Mouse (Mus musculus) fibroblast of lung, adult 2 months (primary cell): Measurements from ENCODE around the gene Grip1.

Experiments used
- DNase-seq: peaks from one replicate; pipeline ENCODE4 v3.0.0-alpha.2; 2011; ENCODE audit warnings: low read depth

Grip1 gene

GRCm38 (mm10) chr10:119453431-119454105 is at the start of gene Grip1:
TSS of gene Grip1 (plus strand) at chr10:119453830.
- DNase-seq, result no peak

DNA sequence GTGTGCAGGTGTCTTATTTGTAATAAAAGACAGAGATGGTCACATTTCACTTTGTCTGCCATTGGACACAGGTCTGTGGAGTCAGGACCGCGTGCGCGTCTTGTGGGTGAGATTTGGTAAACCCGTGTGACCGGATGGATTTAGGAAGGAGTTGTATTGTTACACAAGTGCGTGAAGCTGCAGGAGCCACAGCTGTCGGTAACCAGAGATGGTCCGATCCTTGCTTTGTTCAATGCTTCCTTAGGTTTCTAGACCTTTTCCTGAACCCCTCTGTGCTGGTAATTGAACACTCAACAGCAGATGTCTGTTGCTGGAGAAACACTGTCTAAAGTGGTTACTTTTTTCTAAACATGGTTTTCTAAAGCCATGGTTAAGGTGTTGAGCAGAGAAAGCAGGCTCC is 48.5 kb upstream of the Grip1 start:
- no peak for DNase-seq

GRCm38 (mm10) chr10:119405612-119406011 is 48.0 kb upstream of the Grip1 start:
- DNase-seq, result no peak

- DNase-seq, result no peak
Measured at GRCm38 (mm10) chr10:119408327-119408726, 45.3 kb upstream of the Grip1 start.

- no peak for DNase-seq
Measured at GRCm38 (mm10) chr10:119413238-119413637, 40.4 kb upstream of the Grip1 start.

- DNase-seq, result no peak
Measured at GRCm38 (mm10) chr10:119415106-119415505, 38.5 kb upstream of the Grip1 start.

GRCm38 (mm10) chr10:119421418-119421817 is 32.2 kb upstream of the Grip1 start:
- no peak for DNase-seq

- no peak for DNase-seq
Measured at GRCm38 (mm10) chr10:119423821-119424534, 29.7 kb upstream of the Grip1 start.

DNA sequence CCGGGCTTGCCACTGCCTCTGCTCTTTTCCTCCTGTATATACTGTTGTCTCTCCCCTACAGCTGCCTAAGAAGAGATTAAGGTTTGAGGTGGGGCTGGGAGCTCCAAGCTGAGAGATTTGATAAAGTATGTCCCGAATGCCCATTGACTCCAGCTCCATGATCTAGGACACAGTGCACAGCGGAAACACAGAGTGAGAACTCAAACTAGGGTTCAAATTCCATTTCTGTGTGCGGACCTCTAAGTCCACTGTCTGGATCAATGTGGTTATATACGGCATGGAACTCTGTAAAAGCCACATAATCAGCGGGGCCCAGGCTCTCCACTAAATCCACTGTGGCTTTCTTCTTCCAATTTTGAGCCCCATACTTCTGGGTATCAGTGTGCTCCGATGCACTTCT is 26.0 kb upstream of the Grip1 start:
- no peak for DNase-seq

DNA sequence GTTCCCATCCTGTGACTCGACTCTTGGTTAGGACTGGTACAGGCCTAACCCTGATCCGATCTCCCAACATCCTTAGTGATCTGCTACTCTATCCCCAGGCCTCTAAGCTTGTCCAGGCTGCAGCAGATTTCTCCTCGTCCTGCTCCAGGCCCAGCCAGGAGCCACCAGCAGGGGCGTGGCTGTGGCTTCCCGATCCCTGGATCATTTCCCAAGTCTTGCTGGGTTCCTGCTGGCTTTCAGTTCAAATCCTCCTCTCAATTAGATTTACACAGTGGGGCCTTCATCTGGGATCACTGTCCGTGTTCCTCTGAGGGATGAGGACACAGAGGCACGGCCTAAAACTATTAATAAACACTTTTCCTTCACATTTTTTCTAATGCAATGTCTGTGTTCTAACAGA is 25.5 kb upstream of the Grip1 start:
- no peak for DNase-seq

DNA sequence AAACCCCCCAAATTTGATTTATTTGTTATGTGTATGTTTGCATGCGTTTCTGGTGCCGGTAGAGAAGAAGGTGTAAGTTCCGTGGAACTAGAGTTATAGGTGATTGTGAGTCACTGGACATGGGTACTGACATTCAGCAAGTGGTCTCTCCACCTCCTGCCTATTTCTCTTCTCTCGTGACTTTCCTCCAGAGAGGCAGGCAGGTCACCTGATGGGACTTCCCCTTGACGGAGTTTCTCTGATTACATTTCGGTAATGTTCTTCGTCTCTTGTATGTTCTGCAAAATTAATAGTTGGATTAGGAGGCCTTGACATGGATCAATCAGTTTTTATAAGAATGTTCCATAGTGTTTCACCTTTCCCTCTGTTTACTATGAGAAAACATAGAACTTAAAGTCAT is 23.4 kb upstream of the Grip1 start:
- DNase-seq, result no peak

- no peak for DNase-seq
Measured at GRCm38 (mm10) chr10:119431801-119432200, 21.8 kb upstream of the Grip1 start.

DNA sequence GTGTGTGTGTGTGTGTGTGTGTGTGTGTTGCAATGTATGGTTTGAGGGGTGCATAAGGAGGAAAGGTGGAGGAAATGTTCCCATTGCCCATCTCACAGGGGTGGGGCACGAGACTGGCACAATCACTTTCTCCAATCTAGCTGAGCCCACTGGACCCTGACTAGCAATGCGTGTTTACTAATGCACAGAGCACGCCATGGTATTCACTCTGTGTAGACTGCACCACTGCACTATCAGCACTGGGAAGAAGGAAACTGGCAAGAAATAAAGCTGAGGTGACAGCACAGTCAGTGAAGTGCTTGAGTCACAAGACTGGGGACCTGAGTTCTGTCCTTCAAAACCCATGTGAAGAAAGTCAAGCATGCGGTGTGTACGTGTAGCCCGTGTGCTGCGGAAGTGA is 17.8 kb upstream of the Grip1 start:
- no peak for DNase-seq

GRCm38 (mm10) chr10:119437319-119437718 is 16.3 kb upstream of the Grip1 start:
- no peak for DNase-seq

DNA sequence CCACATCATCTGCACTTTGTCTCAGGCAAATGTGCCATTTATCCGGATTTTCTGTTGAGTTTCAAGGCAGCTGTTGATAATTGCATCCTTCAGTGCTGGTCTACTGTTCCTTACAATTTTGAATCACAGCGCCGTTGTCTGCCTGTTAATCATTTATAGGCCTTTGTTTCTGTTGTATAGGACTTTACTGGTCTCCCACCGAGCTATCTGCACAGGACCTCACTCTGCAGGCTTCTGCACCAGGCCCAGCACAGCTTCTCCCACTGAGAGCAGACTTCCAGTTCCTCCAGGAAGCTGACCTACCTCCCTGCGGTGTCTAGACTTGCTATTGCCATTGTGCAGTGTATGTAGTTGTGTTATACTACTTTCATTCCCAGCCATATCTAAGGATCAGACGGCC is 11.9 kb upstream of the Grip1 start:
- DNase-seq, result no peak

DNA sequence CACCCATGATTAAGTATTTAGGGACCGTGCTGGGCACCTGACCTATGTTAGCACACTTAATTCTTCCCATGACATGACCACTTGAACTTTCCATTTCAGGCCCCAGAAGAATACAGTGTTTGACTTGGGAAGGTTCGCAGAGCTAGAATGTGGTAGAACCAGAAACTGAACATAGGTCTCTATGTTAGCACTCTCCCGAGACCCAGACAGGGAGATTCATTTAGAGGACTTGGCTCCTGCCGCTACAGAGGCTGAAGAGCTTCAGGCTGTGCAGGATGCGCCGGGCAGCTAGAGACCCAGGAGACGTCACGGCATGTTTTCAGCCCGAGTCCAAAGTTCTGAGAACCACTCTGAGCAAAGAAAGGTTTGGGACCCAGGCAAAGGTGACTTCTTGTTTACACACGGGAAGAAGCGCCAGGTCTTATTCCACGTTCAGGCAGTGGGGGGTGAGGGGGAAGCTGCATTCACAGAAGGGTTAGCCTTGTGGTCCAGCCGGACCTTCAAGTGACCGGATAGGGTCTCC is 6.2 kb upstream of the Grip1 start:
- no peak for DNase-seq

GRCm38 (mm10) chr10:119447930-119448329 is 5.7 kb upstream of the Grip1 start:
- no peak for DNase-seq

DNA sequence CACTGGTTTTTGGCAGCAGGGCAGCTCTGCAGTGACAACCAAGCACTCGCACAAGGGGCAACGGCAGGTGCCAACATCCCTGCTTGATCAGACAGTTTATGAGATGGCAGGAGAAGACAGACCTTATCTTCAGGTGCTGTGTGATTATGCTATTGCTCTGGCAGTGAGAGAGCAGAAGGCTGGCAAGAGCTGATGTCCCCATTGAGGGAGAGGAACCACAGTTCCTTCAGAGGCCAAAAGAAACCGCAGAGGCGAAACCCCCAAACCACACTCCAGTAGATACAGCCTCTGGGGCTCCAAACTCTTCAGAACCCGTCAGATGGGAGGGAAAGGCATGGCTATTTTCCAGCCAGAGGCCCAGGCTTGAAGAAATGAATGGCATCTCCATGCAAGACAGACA is 932 bp upstream of the Grip1 start:
- no peak for DNase-seq

DNA sequence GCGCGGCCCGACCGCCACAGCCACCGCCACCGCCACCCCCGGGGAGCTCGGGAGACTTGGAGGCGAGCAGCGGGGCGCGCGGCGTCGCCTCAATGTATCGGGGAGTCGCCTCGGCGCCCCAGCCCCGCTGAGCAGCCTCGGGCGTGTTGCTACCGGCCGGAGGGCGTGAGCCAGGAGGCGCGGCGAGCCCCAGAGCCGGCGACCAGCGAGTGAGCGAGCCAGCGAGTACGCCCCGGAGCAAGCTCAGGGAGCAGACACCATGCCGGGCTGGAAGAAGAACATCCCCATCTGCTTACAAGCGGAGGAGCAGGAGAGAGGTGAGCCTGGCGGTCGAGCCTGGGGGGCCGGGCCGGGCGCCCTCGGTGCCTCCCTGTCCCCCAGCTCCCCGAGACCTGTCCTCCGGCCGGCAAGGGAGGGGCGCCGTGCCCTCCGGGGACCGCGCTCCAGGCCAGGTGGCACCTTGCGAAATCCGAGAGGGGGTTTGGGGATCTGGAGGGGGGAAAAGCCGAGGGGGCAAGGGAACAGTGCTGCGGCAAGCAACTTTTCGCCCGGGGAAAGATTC is 557 bp downstream of the Grip1 start:
- DNase-seq, result no peak

- no peak for DNase-seq
Measured at GRCm38 (mm10) chr10:119454668-119455542, 1.3 kb downstream of the Grip1 start.

DNA sequence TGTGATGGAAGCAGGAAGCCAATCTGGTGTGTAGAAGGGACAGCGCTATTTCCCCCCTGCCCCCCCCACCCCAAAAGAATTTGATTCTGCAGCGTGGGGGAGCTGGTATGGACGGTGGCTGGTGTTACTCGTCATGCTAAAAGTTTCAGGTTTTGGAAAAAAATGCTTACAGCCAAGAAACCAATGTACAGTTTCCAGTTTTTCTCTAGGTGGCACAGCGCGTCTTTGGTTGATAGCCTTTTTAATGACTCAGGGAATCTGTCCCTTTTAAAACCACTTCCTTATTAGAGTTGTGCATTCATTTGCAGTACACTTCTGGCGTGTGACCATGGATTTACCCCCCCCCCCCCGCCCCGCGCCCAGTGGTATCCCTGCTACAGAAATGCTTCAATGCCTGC is 1.9 kb downstream of the Grip1 start:
- no peak for DNase-seq

DNA sequence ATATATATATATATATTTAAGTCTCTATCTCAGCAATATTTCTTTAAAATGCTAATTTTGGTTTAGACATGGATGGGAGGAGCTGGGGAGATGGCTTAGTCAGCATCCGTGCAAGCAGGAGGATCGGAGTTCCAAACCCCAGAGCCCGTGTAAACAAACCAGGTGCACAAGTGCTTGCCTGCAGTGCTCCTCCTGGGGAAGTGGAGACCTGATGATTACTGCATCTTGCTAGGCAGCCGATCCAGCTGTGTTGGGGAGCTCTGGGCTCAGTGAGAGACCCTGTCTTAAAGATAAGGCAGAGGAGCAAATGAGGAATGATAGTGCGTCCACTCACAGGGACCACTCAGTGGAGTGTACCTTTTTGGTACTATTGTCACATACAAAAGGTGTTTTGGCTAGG is 3.5 kb downstream of the Grip1 start:
- no peak for DNase-seq
